Mouse (Mus musculus) retina, adult 2 months (tissue): Measurements from ENCODE around the gene Trafd1.
A peak's percentile ranks its signal among the peaks of the same experiment; 100 is the strongest.
"Not testable (repeated sequence)": the region's sequence is repeated elsewhere in the genome, so short reads cannot be mapped to it uniquely, and the experiment has no call there.

Experiments used
- DNase-seq: peaks from one replicate; pipeline ENCODE4 v3.0.0-alpha.2; 2012; ENCODE audit warnings: low read depth, low spot score

Trafd1 gene

GRCm38 (mm10) chr5:121384757-121385460 is 523 bp downstream of the Trafd1 start:
- peak; percentile 44 for DNase-seq

- peak; percentile 59 for DNase-seq
These were observed 1.3 kb downstream of the Trafd1 start for GRCm38 (mm10) chr5:121383857-121384756.

GRCm38 (mm10) chr5:121380692-121381091 is 4.7 kb downstream of the Trafd1 start:
- no peak for DNase-seq

- DNase-seq, result no peak
These were observed 6.7 kb downstream of the Trafd1 start for GRCm38 (mm10) chr5:121378678-121379256.

GRCm38 (mm10) chr5:121376972-121377371 is 8.5 kb downstream of the Trafd1 start:
- not testable (repeated sequence) for DNase-seq

GRCm38 (mm10) chr5:121374790-121375189 is 10.6 kb downstream of the Trafd1 start:
- no peak for DNase-seq

- no peak for DNase-seq
These were observed 13.7 kb downstream of the Trafd1 start for GRCm38 (mm10) chr5:121371712-121372111.

GRCm38 (mm10) chr5:121367255-121367654 is 18.2 kb downstream of the Trafd1 start:
- no peak for DNase-seq

- DNase-seq, result no peak
These were observed 18.8 kb downstream of the Trafd1 start for GRCm38 (mm10) chr5:121366449-121367225.

GRCm38 (mm10) chr5:121363441-121363840 is 22.0 kb downstream of the Trafd1 start:
- no peak for DNase-seq

- no peak for DNase-seq
These were observed 23.7 kb downstream of the Trafd1 start for GRCm38 (mm10) chr5:121361696-121362095.

GRCm38 (mm10) chr5:121359229-121359628 is 26.2 kb downstream of the Trafd1 start:
- no peak for DNase-seq

GRCm38 (mm10) chr5:121343997-121344396 is 41.4 kb downstream of the Trafd1 start:
- DNase-seq, result no peak

GRCm38 (mm10) chr5:121342490-121342889 is 42.9 kb downstream of the Trafd1 start:
- DNase-seq, result no peak

- no peak for DNase-seq
These were observed 44.4 kb downstream of the Trafd1 start for GRCm38 (mm10) chr5:121340965-121341473.

GRCm38 (mm10) chr5:121339507-121340230 is 45.8 kb downstream of the Trafd1 start:
- no peak for DNase-seq

- DNase-seq, result no peak
These were observed 48.7 kb downstream of the Trafd1 start for GRCm38 (mm10) chr5:121336776-121337175.

GRCm38 (mm10) chr5:121336009-121336408 is 49.4 kb downstream of the Trafd1 start:
- DNase-seq, result peak; percentile 20

- no peak for DNase-seq
These were observed 50.0 kb downstream of the Trafd1 start for GRCm38 (mm10) chr5:121335426-121335825.

- DNase-seq, result no peak
These were observed 51.0 kb downstream of the Trafd1 start for GRCm38 (mm10) chr5:121334454-121334853.

- DNase-seq, result no peak
These were observed 51.5 kb downstream of the Trafd1 start for GRCm38 (mm10) chr5:121333976-121334375.
